Mouse (Mus musculus): ENCODE data around the gene Mast1. TPM values are rescaled to one million over a fixed set of nuclear protein-coding genes. Genes with fewer than 3 reads are reported as not detected.

Mast1 gene
- polyA plus RNA-seq, 1 experiment from 2014 or later, result 0.48 TPM

DNA sequence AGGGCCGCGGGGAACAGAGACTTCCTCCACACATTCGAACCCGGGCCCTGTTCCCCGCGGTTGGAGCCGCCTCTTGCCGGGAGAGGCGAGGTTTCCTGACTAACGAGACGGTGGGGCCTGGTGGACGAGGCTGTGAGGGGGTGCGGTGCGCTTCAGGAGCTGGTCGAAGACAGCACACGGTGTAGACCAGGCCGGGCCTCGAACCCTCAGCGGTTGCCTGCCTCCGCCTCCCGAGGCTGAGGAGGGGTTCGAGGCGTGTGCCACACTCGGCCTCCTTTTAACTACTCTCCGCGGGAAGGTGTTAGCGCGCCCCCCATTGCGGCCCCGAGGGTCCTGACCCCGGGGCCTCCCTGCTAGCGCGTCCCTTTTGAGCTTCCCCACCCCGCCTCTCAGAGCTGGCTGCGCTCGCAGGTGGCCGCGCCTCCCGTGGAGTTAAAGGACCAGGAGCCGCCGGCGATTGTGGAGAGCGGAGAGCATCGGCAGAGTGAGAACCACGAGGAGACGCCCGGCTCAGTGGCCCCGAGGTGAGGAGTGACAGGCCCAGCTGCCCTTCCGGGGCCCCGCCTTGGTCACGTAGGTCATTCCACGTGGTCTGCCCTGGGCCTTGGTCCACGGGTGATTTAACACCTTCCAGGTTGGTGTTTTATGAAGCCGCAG is 64.7 kb downstream of the Mast1 start:
- 2% methylated on average over 53 of the region's 54 CpGs for WGBS
- H3K9me3 ChIP-seq (replicated peaks), result no peaks in the 10 kb centered on the region
- 0 out of 2 replicates have a peak, but pooled peaks cover 3% of the 10 kb centered on the region for H3K27me3 ChIP-seq
- H3K4me2 ChIP-seq, result peak overlapping the region; percentile 99
- H3K36me3 ChIP-seq, result peaks cover 21% of the 10 kb centered on the region
- H3K9ac ChIP-seq, result peak overlapping the region; percentile 59
- H3K27ac ChIP-seq, result no peak overlapping the region
- peaks cover 17% of the 10 kb centered on the region for H3K4me1 ChIP-seq
- ATAC-seq (replicated peaks; ENCODE audit: low FRiP score), result peak; percentile 61
- peak overlapping the region; percentile 59 for H3K4me3 ChIP-seq (replicated peaks)

DNA sequence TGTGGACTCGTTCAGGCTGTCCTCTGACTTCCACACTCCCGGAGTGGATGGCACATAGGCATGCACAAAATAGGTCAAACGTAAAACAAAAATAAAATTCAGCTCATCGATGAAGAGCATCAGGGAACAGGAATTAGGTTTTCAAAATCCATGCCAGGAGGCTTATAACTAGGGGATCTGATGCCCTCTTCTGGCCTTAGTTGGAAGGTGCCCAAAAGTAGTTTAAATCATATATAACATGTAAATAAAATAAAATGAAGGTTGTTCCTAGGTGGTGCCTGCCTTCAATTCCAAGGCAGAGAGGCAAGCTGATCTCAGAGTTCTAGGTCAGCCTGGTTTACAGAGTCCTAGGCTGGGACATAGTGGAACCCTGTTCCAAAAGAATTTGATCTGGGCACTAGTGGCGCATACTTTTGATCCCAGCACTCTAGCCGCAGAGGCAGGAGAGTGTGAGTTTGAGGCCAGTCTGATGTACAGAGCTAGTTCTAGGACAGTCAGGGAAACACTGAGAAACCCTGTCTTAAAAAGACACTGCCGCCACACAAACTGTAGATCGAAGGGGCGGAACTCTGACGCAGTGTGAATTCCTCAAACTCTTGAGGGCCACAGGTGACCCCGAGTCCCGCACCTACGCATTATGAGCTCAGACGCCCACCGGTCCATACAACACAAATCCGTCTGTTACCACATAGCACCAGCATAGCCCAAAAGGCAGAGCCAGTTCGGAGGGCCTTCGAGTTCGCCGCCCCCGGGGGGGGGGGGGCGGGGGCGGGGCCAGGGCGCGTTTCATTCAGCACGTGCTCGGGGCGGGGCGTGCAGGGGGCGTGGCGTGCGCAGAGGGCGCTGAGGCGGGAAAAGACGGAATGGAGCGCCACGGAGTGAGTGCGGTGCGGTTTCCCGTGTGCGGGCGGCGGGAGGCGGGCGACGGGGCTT is 65.5 kb downstream of the Mast1 start, which contains the start of gene Syce2:
TSS of gene Syce2 (plus strand) at position 736 of the 933 bp plus-strand sequence.
- peak within 1 kb of the TSS; percentile 59 for H3K9ac ChIP-seq
- peak; percentile 66 for ATAC-seq (replicated peaks; ENCODE audit: low FRiP score)
- H3K9me3 ChIP-seq (replicated peaks), result no peaks in the 10 kb centered on the region
- peaks cover 17% of the 10 kb centered on the region for H3K4me1 ChIP-seq
- WGBS, result 14% methylated on average over 46 of the region's 46 CpGs
- no peak within 1 kb of the TSS for H3K27ac ChIP-seq
- H3K4me2 ChIP-seq, result peak within 1 kb of the TSS; percentile 99
- peak within 1 kb of the TSS; percentile 59 for H3K4me3 ChIP-seq (replicated peaks)
- 0 out of 2 replicates have a peak, but pooled peaks cover 3% of the 10 kb centered on the region for H3K27me3 ChIP-seq
- H3K36me3 ChIP-seq, result peaks cover 29% of the 10 kb centered on the region

Small RNA genes lying within 50 kb of the gene (microRNA-seq; reads per million reads assigned to microRNA genes)
- gene Gm24197 (not detected), gene Mir7069 (1.6 reads per million, percentile 4 among the genes with 10 or more reads in this experiment)

Other genes with a start within 250 kb of the Mast1 start
- gene Nacc1, start 249.5 kb downstream of the Mast1 start, polyA plus RNA-seq (2015; fragmentation: Nextera tagmentation; extraction: Ambion mirVana), result 23.9 and 25.6 TPM in 2 replicates
- gene Lyl1, start 235.9 kb downstream of the Mast1 start, polyA plus RNA-seq (2015; fragmentation: Nextera tagmentation; extraction: Ambion mirVana), result 7.6 and 7.8 TPM in 2 replicates
- gene G430095P16Rik, start 214.4 kb downstream of the Mast1 start, polyA plus RNA-seq (2015; fragmentation: Nextera tagmentation; extraction: Ambion mirVana), result 1.9 and 2.3 TPM in 2 replicates
- 14.2 and 15.5 TPM in 2 replicates for gene Nfix, start 137.0 kb downstream of the Mast1 start, polyA plus RNA-seq (2015; fragmentation: Nextera tagmentation; extraction: Ambion mirVana)
- gene Dand5, start 114.5 kb downstream of the Mast1 start, polyA plus RNA-seq (2015; fragmentation: Nextera tagmentation; extraction: Ambion mirVana), result 6.3 and 7.0 TPM in 2 replicates
- 52.6 and 53.0 TPM in 2 replicates for gene Gadd45gip1, start 105.8 kb downstream of the Mast1 start, polyA plus RNA-seq (2015; fragmentation: Nextera tagmentation; extraction: Ambion mirVana)
- 112 and 122 TPM in 2 replicates for gene Rad23a, start 96.7 kb downstream of the Mast1 start, polyA plus RNA-seq (2015; fragmentation: Nextera tagmentation; extraction: Ambion mirVana)
- gene Calr, start 90.4 kb downstream of the Mast1 start, polyA plus RNA-seq (2015; fragmentation: Nextera tagmentation; extraction: Ambion mirVana), result 1,039 and 1,041 TPM in 2 replicates
- gene Farsa, start 80.4 kb downstream of the Mast1 start, polyA plus RNA-seq (2015; fragmentation: Nextera tagmentation; extraction: Ambion mirVana), result 102 and 103 TPM in 2 replicates
- gene Syce2, start 65.2 kb downstream of the Mast1 start, polyA plus RNA-seq (2015; fragmentation: Nextera tagmentation; extraction: Ambion mirVana), result 66.5 and 70.3 TPM in 2 replicates
- 49.8 and 51.2 TPM in 2 replicates for gene Gcdh, start 43.4 kb downstream of the Mast1 start, polyA plus RNA-seq (2015; fragmentation: Nextera tagmentation; extraction: Ambion mirVana)
- 3.4 and 7.2 TPM in 2 replicates for gene Klf1, start 35.4 kb downstream of the Mast1 start, polyA plus RNA-seq (2015; fragmentation: Nextera tagmentation; extraction: Ambion mirVana)
- gene Dnase2a, start 28.8 kb downstream of the Mast1 start, polyA plus RNA-seq (2015; fragmentation: Nextera tagmentation; extraction: Ambion mirVana), result 8.3 and 8.6 TPM in 2 replicates
- 0.45 and 0.49 TPM in 2 replicates for gene Rtbdn, start 9.6 kb upstream of the Mast1 start, polyA plus RNA-seq (2015; fragmentation: Nextera tagmentation; extraction: Ambion mirVana)
- gene Gm49661, start 32.1 kb upstream of the Mast1 start, polyA plus RNA-seq (2015; fragmentation: Nextera tagmentation; extraction: Ambion mirVana), result not detected in 2 replicates
- 808 and 824 TPM in 2 replicates for gene Prdx2, start 32.2 kb upstream of the Mast1 start, polyA plus RNA-seq (2015; fragmentation: Nextera tagmentation; extraction: Ambion mirVana)
- gene Rnaseh2a, start 32.4 kb upstream of the Mast1 start, polyA plus RNA-seq (2015; fragmentation: Nextera tagmentation; extraction: Ambion mirVana), result 125 and 129 TPM in 2 replicates
- 9.6 TPM in 2 replicates for gene Junb, start 41.4 kb upstream of the Mast1 start, polyA plus RNA-seq (2015; fragmentation: Nextera tagmentation; extraction: Ambion mirVana)
- 25.3 and 27.0 TPM in 2 replicates for gene Hook2, start 53.2 kb upstream of the Mast1 start, polyA plus RNA-seq (2015; fragmentation: Nextera tagmentation; extraction: Ambion mirVana)
- 0.10 TPM in 1 of 2 replicates, not detected in the other for gene Best2, start 77.2 kb upstream of the Mast1 start, polyA plus RNA-seq (2015; fragmentation: Nextera tagmentation; extraction: Ambion mirVana)
- 133 and 143 TPM in 2 replicates for gene Asna1, start 87.9 kb upstream of the Mast1 start, polyA plus RNA-seq (2015; fragmentation: Nextera tagmentation; extraction: Ambion mirVana)
- 119 and 120 TPM in 2 replicates for gene Trir, start 89.5 kb upstream of the Mast1 start, polyA plus RNA-seq (2015; fragmentation: Nextera tagmentation; extraction: Ambion mirVana)
- gene Tnpo2, start 99.6 kb upstream of the Mast1 start, polyA plus RNA-seq (2015; fragmentation: Nextera tagmentation; extraction: Ambion mirVana), result 25.8 and 30.0 TPM in 2 replicates
- gene Fbxw9, start 122.7 kb upstream of the Mast1 start, polyA plus RNA-seq (2015; fragmentation: Nextera tagmentation; extraction: Ambion mirVana), result 28.9 and 32.1 TPM in 2 replicates
- 0.66 and 0.82 TPM in 2 replicates for gene Gm5741, start 130.6 kb upstream of the Mast1 start, polyA plus RNA-seq (2015; fragmentation: Nextera tagmentation; extraction: Ambion mirVana)
- gene Dhps, start 134.4 kb upstream of the Mast1 start, polyA plus RNA-seq (2015; fragmentation: Nextera tagmentation; extraction: Ambion mirVana), result 68.8 and 72.3 TPM in 2 replicates
- gene Wdr83os, start 143.4 kb upstream of the Mast1 start, polyA plus RNA-seq (2015; fragmentation: Nextera tagmentation; extraction: Ambion mirVana), result 141 TPM in 2 replicates
- 43.3 and 45.1 TPM in 2 replicates for gene Wdr83, start 143.9 kb upstream of the Mast1 start, polyA plus RNA-seq (2015; fragmentation: Nextera tagmentation; extraction: Ambion mirVana)
- 39.2 and 41.5 TPM in 2 replicates for gene Man2b1, start 145.9 kb upstream of the Mast1 start, polyA plus RNA-seq (2015; fragmentation: Nextera tagmentation; extraction: Ambion mirVana)
- gene Zfp791, start 185.7 kb upstream of the Mast1 start, polyA plus RNA-seq (2015; fragmentation: Nextera tagmentation; extraction: Ambion mirVana), result 2.0 and 2.6 TPM in 2 replicates
- not detected in 2 replicates for gene Cks1brt, start 214.6 kb upstream of the Mast1 start, polyA plus RNA-seq (2015; fragmentation: Nextera tagmentation; extraction: Ambion mirVana)